Mouse (Mus musculus) midbrain, postnatal 0 days (tissue): Measurements from ENCODE around the gene Foxn3. TPM values are rescaled to one million over a fixed set of nuclear protein-coding genes. Genes with fewer than 3 reads are reported as not detected.

Experiments
- ATAC-seq: fragments of 200-750 bp; cut with Nextera tagmentation; 2 replicates; pipeline ENCODE4 v1.8.0; 2017; ENCODE audit warnings: moderate number of reproducible peaks, mild to moderate bottlenecking, moderate TSS enrichment, moderate library complexity; ENCODE audit not compliant: low FRiP score
- DNase-seq: peaks from one replicate; pipeline ENCODE4 v3.0.0-alpha.2; 2015; ENCODE audit warnings: low spot score
- H3K27ac ChIP-seq: fragments of 300-500 bp; sonication (generic); 2 replicates; pipeline ENCODE4 v1.5.1; 2014; ENCODE audit warnings: low read depth, mild to moderate bottlenecking, low read length, mixed read lengths
- H3K27me3 ChIP-seq: fragments of 300-500 bp; sonication (generic); 2 replicates; pipeline ENCODE4 v1.6.1; 2014; ENCODE audit warnings: low read length, control low read depth, mixed read lengths; ENCODE audit not compliant: insufficient read depth
- H3K36me3 ChIP-seq: fragments of 300-500 bp; sonication (generic); 2 replicates; pipeline ENCODE4 v1.6.1; 2014; ENCODE audit warnings: low read length, control low read depth, mixed read lengths; ENCODE audit not compliant: insufficient read depth
- H3K4me1 ChIP-seq: fragments of 300-500 bp; sonication (generic); 2 replicates; pipeline ENCODE4 v1.6.1; 2014; ENCODE audit warnings: mild to moderate bottlenecking, control low read depth, antibody characterized with exemption, low read length, mixed read lengths; ENCODE audit not compliant: insufficient read depth
- H3K4me2 ChIP-seq: fragments of 300-500 bp; sonication (generic); 2 replicates; pipeline ENCODE4 v1.6.1; 2014; ENCODE audit warnings: low read depth, mild to moderate bottlenecking, low read length, mixed read lengths; ENCODE audit not compliant: poor library complexity, severe bottlenecking
- H3K4me3 ChIP-seq: fragments of 300-500 bp; sonication (generic); 2 replicates; pipeline ENCODE4 v1.5.1; 2014; ENCODE audit warnings: low read depth, mild to moderate bottlenecking, low read length, moderate library complexity
- H3K9ac ChIP-seq: fragments of 300-500 bp; sonication (generic); replicated peaks from 2 replicates; pipeline ENCODE4 v1.6.1; 2014; ENCODE audit warnings: mild to moderate bottlenecking, low read length, moderate library complexity, mixed read lengths; ENCODE audit not compliant: poor library complexity, severe bottlenecking
- H3K9me3 ChIP-seq: fragments of 300-500 bp; sonication (generic); 2 replicates; pipeline ENCODE4 v1.6.1; 2016; ENCODE audit warnings: low read length, control low read depth
- CTCF ChIP-seq: IDR thresholded peaks from 2 replicates; pipeline ENCODE4 v1.5.1; 2016; ENCODE audit warnings: antibody characterized with exemption, mild to moderate bottlenecking
- WGBS: fragments of 180-500 bp; shearing (Covaris S2); extraction: QIAGEN DNeasy Blood & Tissue Kit; methylation state at CpG from one replicate; pipeline ENCODE4 v1.1.7; 2014; 5-methylcytosine and 5-hydroxymethylcytosine counted together
- polyA plus RNA-seq: library from polyadenylated mRNA; unstranded; fragments of >200 nt; fragmentation: Nextera tagmentation; extraction: Ambion mirVana; gene quantifications from 2 replicates; pipeline ENCODE4 v1.2.1, GENCODE M21; 2015
- total RNA-seq: library from RNA; depleted of rRNA; stranded (reverse); fragments of >200 nt; gene quantifications from 2 replicates; pipeline ENCODE4 v1.2.3, GENCODE M21; 2014

Gene Foxn3
- total and polyA plus RNA-seq, 2 experiments from 2014 or later, result 38.9 to 72.7 TPM

DNA sequence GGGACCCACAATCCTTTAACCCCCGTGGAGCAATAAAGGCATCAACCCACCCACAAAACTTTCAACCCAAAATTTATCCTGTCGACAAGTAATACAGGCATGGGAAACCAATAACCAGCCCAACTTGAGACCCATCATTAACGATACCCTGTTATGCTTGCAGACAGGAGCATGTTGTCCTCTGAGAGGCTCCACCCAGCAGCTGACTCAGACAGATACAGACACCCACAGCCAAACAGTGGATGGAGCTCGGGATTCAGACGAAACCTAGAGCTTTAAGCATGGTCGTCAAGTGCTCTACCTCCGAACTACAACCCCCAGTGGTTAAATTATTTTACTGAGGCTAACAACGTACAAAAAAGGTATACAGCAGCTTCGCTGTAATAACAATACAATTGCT lies 182.1 kb downstream of the Foxn3 start:
- no peak overlapping the region for H3K4me2 ChIP-seq
- DNase-seq (no peak), ATAC-seq (no peak)
- peaks cover 4% of the 10 kb centered on the region; the same call in 1 of the 2 replicates for H3K4me1 ChIP-seq
- no peaks in the 10 kb centered on the region for H3K27me3 ChIP-seq
- WGBS, result 91% methylated on average over 9 of the region's 9 CpGs
- no peak overlapping the region for H3K9ac ChIP-seq
- H3K9me3 ChIP-seq, result no peaks in the 10 kb centered on the region
- no peak for TF ChIP-seq CTCF
- H3K27ac ChIP-seq, result no peak overlapping the region
- no peak overlapping the region for H3K4me3 ChIP-seq
- H3K36me3 ChIP-seq, result no peaks in the 10 kb centered on the region

DNA sequence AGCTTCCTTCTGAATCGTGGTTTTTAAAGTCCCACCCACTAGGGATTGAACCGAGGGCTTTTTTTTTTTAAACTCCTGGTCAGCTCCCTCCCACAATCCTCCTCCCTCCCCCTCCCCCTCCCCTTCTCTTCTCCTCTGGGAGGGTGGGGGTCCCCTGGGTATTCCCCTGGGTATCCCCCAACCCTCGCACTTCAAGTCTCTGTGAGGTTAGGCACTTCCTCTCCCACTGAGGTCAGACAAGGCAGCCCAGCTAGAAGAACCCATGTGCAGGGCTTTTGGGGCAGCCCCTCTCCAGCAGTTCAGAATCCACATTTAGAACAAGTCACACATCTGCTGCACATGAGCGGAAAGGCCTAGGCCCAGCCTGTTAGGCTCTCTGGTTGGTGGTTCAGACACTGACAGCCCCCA lies 182.5 kb downstream of the Foxn3 start:
- Histone ChIP-seq H3K36me3 (no peaks in the 10 kb centered on the region), H3K4me3 (no peak overlapping the region), H3K27ac (no peak overlapping the region), H3K4me2 (no peak overlapping the region), H3K4me1 (peaks cover 4% of the 10 kb centered on the region; the same call in 1 of the 2 replicates), H3K9ac (no peak overlapping the region), H3K27me3 (no peaks in the 10 kb centered on the region), H3K9me3 (no peaks in the 10 kb centered on the region)
- no peak for TF ChIP-seq CTCF
- 64% methylated on average over 4 of the region's 4 CpGs for WGBS
- no peak for DNase-seq
- ATAC-seq, result no peak

DNA sequence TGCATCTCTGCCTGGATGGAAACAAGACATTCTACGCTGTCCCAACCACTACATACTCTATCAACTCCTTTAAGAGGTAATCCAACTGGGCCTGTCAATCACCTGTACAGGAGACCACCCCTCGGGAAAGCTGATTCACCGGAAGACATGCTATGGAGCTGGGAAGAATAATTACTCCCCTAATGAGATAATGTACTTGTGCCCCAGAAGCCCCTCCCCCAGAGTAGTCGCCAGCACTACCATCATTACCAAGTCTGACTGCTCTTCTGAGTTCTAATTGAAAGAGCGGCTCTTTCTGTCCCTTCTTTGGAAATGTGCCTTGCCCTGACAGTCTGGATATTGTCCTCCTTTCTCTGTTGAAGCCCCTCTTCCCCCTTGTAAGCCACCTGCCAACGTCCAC lies 183.3 kb downstream of the Foxn3 start:
- no peak for DNase-seq
- Histone ChIP-seq H3K4me2 (no peak overlapping the region), H3K9me3 (no peaks in the 10 kb centered on the region), H3K4me3 (no peak overlapping the region), H3K4me1 (peaks cover 8% of the 10 kb centered on the region), H3K36me3 (no peaks in the 10 kb centered on the region), H3K9ac (no peak overlapping the region), H3K27me3 (no peaks in the 10 kb centered on the region), H3K27ac (no peak overlapping the region)
- no peak for TF ChIP-seq CTCF
- ATAC-seq, result no peak
- WGBS, result 66% methylated on average over 6 of the region's 6 CpGs

DNA sequence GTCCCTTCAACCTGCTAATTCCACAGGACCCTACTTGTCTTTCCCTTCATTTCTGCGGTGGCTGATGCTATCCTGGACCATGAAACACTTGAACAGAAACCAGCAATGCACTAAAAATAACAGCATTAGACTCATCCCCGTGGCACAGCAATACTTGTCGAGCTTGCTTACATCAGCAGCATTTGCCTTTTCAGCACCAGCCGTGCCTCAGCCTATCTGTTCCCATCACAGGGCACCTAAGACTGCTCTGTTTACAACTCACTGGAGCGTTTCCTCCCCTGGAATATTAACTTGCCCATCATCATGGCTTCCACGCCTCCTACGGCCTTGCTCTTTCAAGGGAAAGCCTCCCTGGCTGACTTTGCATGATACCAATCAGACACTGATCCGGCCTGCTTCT lies 185.1 kb downstream of the Foxn3 start:
- no peak for ATAC-seq
- no peaks in the 10 kb centered on the region for H3K36me3 ChIP-seq
- H3K9ac ChIP-seq, result 0 out of 2 replicates have a peak overlapping the region, but pooled peaks have one; percentile 19
- no peak overlapping the region for H3K4me3 ChIP-seq
- peaks cover 8% of the 10 kb centered on the region for H3K4me1 ChIP-seq
- no peak for DNase-seq
- H3K4me2 ChIP-seq, result no peak overlapping the region
- no peak for TF ChIP-seq CTCF
- no peak overlapping the region for H3K27ac ChIP-seq
- WGBS, result 63% methylated on average over 8 of the region's 8 CpGs
- no peaks in the 10 kb centered on the region for H3K9me3 ChIP-seq
- no peaks in the 10 kb centered on the region for H3K27me3 ChIP-seq

DNA sequence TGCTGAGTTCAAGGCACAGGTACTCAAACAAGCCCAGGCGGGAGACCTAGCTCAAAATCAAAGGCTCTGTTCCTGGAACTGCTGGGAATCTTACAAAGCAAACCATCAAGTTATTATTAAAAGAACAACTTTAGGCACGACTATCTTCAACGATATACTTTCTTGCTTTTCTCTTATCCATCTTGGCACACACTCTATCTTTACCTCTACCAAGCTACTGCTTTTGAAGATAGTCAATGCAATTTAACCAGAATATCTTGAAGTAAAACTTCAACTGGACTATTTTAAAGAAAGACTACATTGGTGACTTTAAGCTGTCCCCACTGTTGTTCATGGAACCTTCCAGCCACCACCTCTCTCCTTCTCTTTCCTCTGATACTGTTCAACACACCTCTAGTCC lies 185.7 kb downstream of the Foxn3 start:
- no peak overlapping the region for H3K27ac ChIP-seq
- H3K36me3 ChIP-seq, result no peaks in the 10 kb centered on the region
- peaks cover 8% of the 10 kb centered on the region for H3K4me1 ChIP-seq
- ATAC-seq (no peak), DNase-seq (no peak)
- H3K4me3 ChIP-seq, result no peak overlapping the region
- no peak overlapping the region for H3K4me2 ChIP-seq
- no peaks in the 10 kb centered on the region for H3K9me3 ChIP-seq
- no peak for TF ChIP-seq CTCF
- no peaks in the 10 kb centered on the region for H3K27me3 ChIP-seq
- no peak overlapping the region for H3K9ac ChIP-seq
- WGBS, result 58% methylated on average over 3 of the region's 3 CpGs

DNA sequence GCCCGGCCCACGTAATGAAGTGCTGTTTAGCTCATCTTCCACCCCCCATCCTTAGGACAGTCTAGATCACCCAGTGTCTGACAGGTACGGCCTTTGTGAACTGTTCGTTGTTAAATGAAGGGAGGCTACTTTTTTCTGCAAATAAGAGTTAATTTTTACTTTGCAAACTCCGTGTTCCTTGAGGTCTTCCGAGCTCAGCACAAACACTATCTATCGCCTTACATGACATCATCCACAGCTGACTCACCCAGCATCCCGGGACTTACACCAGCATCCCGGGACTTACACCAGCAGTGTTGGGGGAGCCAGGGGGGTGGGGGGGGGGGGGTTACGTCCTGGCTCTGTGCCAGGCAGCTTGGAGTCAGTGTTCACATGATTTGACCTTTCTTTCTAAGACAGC lies 186.3 kb downstream of the Foxn3 start:
- WGBS, result 77% methylated on average over 10 of the region's 10 CpGs
- TF ChIP-seq CTCF, result no peak
- no peaks in the 10 kb centered on the region for H3K36me3 ChIP-seq
- no peaks in the 10 kb centered on the region for H3K9me3 ChIP-seq
- H3K9ac ChIP-seq, result no peak overlapping the region
- H3K4me3 ChIP-seq, result no peak overlapping the region
- no peak overlapping the region for H3K27ac ChIP-seq
- H3K4me2 ChIP-seq, result no peak overlapping the region
- ATAC-seq (no peak), DNase-seq (no peak)
- no peaks in the 10 kb centered on the region for H3K27me3 ChIP-seq
- peaks cover 8% of the 10 kb centered on the region for H3K4me1 ChIP-seq
